Mouse (Mus musculus): ENCODE measurements around the gene Gm44965. TPM values are rescaled to one million over a fixed set of nuclear protein-coding genes. Genes with fewer than 3 reads are reported as not detected.
A peak's percentile ranks its signal among the peaks of the same experiment; 100 is the strongest.

Gene Gm44965
- total RNA-seq (2022), result 1 to 10 TPM in 1 of 4 experiments, not detected in 3; 1.6 TPM

DNA sequence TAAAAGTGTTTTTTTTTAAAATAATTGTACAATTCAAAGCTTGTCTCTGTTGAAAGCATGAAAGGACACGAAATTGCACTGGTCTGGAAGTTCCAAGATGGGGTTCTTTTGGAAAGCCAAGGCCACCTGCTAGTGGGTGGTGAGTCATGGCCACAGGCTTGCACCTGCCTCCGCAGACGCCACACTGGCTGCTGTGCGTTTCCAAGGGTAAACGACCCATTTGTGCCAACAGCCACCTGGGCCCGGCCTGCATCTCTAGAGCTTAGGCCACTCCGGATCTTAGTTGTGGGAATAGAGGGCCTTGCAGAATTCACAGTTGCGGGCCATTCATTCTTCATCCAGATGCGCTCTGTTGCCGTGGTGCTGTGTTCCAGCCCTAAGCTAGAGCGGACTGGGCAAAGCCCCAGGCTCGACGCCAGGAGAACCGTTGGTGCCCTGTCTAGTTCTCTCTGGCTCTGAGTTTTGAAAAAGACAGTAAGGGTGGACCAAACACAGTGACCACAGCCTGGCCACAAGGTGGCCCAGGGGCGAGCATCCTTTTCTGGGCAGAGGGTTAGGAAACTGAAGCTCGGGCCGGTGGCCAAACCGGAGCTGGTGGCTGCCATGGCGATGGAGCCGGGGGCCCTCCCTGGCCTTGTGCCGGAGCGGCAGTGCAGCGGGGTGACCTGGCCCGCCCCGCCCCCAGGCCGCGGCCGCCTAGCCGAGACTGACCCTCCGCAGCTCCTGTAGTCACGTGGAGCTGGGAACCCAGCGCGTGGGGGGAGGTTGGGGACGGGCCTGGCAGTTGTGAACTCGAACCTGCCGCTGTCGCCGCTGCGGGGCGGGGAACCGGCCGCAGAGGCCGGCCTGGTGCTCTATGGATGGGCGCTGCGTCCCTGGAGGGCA lies at the start of gene Gm44965, which contains the start of gene Repin1:
Gene Gm44965, plus strand, starts transcription at position 784 of the 885 bp plus-strand sequence.
Gene Repin1, plus strand, starts transcription at position 726 of the 885 bp plus-strand sequence.
- peak; percentile 91 to 92 for DNase-seq (ENCODE audit: low spot score in 2 of 2)

DNA sequence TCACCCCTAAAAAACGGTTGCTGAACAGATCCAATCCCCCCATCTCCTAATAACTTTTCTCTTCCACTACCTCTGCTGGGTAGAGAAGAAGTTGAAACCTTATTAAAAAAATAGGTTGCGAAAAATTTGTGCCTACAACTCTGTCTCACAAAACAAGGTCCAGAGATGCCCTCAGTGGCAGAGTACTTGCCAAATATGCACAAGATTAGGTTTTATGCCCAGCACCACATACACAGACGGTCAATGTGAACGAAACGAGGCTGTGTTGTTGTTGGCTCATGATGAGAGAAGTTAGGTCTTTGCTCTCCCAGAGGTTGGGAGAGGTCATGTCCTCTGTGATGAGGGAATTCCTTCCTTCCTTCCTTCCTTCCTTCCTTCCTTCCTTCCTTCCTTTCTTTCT lies 48.5 kb upstream of the Gm44965 start:
- no peak for DNase-seq (ENCODE audit: low spot score in 2 of 2)

DNA sequence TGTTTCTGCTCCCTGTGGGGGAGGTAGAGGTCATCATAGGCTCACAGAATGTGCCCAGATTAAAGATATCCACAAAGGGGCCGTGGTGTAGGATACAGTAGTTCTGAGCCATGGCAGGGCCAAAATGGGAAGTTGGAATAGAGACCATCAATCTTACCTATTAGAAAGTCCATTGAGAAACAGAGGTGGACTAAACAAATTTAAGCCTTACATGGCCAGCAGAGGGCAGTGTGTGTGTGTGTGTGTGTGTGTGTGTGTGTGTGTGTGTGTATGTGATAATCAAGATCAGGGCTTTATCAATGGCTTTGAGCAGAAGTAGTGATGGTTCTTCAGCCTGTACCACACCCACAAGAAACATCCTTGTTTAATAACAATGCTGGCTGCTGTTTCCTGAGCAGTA lies 47.5 kb upstream of the Gm44965 start:
- DNase-seq (ENCODE audit: low spot score in 2 of 2), result no peak

DNA sequence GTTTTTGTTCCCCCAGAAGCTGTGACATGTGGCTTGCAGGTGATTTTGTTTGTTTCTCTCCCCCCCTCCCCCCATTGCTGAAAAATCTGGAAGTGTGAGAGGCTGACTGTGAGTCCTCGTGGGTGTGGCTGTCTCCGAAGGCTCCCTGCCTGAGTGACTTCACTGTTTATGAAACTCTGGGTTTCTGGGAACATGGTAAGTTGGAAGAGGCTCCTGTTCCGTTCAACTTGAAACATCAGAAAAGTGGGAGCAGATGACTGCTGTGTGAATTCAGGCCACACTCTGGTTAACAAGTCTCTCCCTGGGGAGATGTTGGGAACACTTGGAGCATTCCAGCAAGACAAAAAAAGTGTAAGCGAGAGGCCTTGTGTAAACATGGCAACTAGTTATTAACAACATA lies 46.9 kb upstream of the Gm44965 start:
- no peak for DNase-seq (ENCODE audit: low spot score in 2 of 2)

DNA sequence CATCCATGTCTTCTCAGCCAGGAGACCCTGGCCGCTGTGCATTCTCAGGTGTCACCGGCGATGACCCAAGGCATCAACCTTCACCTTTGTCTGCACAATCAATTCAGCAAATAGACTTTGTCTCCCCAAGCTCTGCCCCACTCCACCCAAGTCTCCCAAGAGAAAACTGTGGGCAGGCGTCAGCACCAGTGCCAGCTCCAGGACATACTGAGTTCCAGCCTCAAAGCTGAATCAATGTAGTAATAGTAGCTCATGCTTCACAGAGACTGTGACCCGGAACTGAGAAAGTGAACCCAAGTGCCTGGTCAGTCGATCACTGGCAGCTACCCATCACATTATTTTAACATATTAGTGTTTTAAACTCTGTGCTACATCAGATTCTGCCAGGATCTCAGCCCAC lies 45.4 kb upstream of the Gm44965 start:
- no peak for DNase-seq (ENCODE audit: low spot score in 2 of 2)

DNA sequence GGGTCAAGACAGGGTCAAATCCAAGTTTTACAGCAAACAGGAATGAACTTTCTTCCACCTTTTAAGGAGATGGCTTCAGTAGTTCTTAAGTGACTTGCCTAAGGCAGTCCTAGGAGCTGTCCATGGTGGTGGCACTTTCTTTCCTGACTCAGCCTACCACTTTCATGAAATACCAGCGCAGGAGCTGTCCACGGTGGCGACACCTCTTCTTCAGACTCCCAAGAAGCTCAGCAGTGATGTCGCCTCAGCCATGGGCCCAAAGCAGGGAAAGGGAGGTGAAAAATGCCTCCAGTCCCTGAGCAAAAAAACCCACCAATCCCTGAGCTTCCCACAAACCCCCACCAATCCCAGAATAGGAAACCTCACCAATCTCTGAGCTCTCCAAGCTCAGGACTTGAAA lies 40.8 kb upstream of the Gm44965 start:
- no peak for DNase-seq (ENCODE audit: low spot score in 2 of 2)

DNA sequence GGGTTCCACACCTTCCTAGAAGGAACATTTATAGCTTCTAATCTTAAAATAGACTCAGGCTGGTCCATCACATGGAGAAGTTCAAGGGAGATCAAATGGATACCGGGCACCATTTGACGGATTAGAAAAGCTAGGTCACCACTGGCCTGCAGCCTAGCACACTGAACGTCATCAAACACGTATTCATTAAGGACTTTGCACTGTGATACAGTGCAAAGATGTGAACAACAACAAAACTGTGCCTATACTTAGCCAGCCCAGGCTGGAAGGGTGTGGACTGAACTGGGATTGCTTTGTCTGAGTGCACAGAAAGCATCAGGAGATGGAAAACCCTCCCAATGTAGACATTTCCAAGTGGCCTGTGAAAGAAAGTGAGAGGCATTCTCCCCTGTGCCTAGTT lies 39.9 kb upstream of the Gm44965 start:
- no peak for DNase-seq (ENCODE audit: low spot score in 2 of 2)

DNA sequence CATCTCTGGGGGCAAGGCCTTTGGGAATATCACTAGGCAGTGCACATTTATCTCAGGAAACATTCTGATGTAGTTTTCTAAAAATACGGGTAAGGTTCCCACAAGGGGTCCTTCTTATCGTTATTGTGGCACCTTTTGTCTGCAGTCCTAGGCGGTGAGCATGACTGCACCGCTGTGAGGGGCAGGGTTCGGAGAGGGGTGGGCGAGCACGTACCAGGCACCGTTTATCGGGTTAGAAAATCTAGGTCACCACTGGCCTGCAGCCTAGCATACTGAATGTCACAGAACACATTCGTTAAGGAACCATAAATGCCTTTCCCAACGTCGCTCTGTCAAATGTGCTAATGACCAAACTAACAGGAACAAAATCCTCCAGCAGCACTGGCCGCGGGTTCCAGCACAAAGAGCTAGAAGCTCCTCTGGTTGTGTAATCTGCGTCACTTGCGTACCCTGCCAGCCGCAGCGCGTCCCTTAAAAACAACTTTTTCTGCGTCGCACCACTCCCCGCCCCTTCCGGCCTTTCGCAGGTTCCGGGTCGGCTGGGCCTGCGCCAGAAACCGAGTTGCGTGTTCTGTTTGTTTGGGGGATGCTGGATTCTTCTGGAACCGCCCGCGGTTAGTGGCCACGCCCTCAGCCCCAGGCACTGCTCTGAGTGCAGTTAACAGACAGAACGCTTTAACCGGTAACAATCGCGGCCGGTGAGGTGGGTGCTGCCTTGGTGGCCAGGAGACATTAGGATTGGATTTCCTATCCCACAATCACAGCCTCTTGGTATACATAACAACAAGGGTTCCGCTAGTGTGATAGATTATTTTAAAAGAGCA lies 39.2 kb upstream of the Gm44965 start, which contains the start of gene Lrrc61:
Gene Lrrc61, plus strand, starts transcription at position 517 of the 824 bp plus-strand sequence.
- DNase-seq (ENCODE audit: low spot score in 2 of 2), result peak; percentile 97 to 98

DNA sequence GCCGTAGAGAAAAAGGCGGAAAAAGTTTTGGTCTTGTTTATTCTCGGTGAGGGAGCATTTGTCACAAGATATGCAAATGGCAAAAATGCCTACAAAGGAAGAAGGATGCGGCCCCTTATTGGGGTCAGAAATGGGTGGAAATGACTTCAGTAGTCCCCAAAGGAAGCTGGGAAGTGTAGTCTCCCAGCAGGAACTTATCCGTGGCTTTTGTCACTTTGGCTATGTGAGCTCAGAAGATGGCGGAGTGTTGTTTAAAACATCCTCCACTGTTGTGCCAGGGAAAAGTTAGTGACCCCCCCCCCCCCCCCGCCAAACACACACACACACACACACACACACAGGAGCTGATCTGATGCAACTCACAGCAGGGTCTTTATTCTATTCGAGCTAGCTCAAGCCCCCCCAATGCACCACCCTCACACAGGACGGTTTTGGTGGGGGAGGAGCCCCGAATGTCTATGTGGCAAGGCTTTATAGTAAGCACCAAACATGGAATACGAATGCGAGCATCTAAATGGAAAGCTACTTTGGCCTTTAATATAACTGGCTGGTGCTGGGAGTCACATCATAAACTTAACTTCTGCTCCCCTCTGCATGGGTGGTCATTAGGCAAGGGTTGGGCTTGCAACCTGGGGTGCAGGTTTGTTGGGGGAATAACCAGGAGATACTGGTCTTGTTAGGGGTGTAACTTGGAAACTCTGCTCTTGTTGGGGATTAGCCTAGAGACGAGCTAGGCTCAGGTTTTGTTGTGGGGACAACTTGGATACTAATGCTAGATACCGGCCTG lies 38.4 kb upstream of the Gm44965 start:
- peak; percentile 37 to 71 for DNase-seq (ENCODE audit: low spot score in 2 of 2)

DNA sequence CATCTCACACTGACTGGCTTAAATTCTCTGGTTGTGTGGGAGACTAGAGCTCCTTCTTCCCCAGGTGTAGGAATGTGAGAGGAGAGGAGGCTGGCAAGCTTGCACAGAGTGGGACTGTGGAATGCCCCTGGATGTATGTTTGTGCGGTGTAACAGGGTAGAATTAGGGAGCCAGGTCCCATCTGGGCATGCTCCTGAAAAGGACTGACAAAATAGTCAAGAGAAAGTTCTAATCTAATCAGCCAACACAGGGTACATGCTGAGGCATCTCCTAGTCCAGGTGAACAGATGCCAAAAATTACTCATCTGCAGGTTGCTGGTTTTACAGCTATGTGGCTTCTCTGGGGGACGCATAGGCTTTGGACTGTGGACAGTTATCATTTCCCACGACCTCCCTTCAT lies 37.8 kb upstream of the Gm44965 start:
- no peak for DNase-seq (ENCODE audit: low spot score in 2 of 2)

DNA sequence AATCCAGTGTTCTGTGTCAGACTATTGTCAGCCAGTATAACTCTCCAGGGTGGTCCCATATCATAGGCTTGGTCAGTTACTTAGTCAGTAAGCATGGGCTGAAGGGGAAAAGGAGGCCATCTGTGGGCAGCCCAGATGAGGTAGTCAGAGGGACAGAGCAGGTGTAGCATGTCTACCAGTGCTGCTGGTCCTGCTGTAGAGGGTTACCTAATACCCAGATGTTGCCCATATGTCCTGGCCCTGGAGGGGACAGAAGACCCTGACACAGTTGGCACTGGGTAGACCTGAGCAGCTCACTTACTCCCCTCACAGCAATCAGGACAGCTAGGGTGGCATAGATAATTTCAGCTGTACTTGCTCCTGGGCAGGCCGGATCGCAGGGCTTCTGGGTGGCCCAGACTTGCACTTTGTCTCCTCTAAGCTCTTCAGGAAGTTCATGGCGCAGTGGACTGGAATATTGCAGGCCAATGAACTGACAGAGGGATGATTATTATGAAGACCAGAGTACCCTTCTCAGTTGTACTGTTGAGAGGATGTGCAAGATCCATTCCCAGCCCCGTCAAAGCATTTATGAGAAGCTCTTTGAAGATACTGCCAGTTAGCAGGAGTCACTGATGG lies 27.9 kb upstream of the Gm44965 start:
- no peak for DNase-seq (ENCODE audit: low spot score in 2 of 2)

DNA sequence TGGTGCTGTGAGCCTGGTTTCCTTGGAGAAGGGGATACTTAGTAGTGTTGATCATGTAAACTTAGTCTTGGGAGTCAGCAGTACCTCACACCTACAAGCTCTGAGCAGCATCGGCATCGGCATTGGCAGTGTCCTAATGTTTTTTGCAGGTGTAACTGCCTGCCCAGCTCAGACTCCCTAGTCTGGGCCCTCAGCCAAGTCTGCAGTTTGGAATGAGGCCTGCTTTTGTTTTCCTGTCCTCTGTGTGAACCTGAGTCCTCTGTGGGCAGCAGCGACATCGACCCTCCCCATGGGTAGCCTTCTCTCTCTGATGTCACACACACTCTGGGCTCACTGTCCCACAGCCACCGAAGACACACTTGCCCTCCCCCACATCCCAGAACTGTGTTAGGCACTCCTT lies 27.4 kb upstream of the Gm44965 start:
- DNase-seq (ENCODE audit: low spot score in 2 of 2), result no peak

DNA sequence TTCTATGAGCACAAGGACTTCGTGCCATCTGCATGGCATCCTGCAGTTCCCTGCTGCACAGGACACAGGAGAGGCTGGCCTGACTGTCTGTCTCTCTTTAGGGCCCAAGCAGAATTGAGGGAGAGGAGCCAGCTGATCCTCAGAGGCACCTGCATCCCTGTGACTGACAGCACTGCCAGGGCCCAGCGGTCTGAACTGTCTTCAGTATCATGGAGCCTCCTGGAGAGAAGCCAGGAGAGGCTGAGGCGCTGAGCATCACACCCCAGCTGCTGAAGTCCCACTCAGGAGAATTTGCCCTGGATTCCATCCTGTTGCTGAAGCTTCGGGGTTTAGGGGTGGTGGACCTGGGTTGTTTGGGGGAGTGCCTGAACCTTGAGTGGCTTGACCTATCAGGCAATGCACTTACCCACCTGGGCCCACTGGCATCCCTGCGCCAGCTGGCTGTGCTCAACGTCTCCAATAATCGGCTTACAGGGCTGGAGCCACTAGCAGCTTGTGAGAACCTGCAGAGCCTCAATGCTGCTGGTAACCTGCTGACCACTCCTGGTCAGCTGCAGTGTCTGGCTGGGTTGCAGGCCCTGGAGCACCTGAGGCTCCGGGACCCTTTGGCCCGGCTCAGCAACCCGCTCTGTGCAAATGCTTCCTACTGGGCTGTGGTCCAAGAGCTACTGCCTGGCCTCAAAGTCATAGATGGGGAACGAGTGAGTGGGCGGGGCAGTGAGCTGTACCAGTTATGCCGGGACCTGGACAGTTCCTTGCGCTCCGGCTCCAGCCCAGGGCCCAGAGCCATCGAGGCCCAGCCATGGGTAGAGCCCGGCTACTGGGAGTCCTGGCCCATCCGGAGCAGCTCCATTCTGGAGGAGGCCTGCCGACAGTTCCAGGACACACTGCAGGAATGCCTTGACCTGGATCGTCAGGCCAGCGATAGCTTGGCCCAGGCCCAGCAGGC lies 25.4 kb upstream of the Gm44965 start:
- no peak for DNase-seq (ENCODE audit: low spot score in 2 of 2)

DNA sequence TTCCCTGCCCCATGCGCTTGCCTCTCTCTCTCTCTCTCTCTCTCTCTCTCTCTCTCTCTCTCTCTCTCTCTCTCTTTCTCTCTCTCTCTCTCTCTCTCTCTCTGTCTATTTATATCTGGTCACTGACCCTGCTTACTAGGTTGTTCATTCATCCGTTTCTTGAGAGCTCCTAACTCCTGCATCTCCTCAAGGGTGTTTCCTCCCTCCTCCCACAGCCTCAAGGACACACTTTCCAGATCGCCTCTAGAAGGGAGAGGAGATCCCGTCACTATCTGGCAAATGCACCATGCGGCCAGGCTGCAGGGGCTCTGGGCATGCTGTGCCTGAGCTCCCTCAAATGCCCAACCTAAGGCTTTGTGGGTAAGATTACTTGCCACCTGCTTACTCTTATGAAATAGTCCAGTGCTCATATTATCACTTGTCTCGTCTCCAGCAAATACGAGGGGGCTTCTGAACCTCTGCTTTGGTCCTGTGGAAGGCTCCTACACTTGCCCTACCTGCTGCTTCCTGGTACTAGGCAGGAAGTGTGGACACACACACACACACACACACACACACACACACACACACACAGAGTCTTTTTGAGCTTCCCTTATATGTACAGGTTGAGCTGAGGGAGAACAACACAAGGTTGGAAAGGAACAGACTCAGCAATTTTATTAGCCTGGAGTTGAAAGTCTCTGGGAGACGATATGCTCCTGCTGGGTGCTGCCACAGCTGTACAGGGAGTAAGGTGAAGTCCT lies 24.5 kb upstream of the Gm44965 start:
- no peak for DNase-seq (ENCODE audit: low spot score in 2 of 2)

DNA sequence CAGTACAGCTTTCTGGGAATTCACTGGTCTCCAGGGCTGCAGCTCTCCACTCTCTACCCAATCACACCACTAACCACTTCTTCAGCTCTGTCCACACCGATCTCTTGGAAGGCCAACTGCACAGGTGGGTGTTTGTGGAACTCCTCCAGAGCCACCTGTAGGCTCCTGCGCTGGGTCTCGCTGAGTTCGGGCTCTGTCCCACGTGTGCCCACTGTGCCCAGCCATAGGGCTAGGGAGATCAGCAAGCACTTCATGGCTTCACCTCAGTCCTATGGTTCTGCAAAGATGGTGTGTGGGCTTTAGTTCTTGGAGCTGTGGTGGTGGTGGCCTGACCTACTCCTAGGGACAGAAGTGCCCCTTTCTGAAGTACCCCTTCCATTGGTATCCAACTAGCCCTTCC lies 21.7 kb upstream of the Gm44965 start:
- DNase-seq (ENCODE audit: low spot score in 2 of 2), result no peak

DNA sequence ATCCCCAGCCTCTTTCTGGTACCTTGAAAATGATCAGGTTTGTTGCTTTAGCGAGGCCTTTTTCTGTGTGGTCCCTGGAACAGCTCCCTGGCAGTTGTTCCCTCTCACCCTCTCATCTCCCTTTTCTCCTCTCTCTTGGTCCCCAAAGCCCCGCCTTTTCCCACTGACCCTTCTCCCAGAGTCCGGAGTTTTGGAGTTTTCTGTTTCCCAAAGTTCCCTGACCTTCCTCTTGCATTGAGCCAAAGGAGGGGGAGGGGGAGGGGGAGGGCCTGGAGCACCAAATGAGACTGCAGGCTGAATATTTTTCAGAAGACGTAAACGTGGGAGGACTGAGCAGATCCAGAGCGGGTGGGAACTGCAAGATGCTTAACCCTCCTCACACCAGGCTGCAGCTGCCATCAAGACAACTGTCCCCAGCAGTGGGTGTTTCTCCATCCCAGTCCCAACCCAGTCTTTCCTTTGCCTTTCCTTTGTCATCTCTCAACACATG lies 21.1 kb upstream of the Gm44965 start, which contains the start of gene Rarres2:
Gene Rarres2, minus strand, starts transcription at position 218 of the 490 bp plus-strand sequence.
- no peak for DNase-seq (ENCODE audit: low spot score in 2 of 2)

DNA sequence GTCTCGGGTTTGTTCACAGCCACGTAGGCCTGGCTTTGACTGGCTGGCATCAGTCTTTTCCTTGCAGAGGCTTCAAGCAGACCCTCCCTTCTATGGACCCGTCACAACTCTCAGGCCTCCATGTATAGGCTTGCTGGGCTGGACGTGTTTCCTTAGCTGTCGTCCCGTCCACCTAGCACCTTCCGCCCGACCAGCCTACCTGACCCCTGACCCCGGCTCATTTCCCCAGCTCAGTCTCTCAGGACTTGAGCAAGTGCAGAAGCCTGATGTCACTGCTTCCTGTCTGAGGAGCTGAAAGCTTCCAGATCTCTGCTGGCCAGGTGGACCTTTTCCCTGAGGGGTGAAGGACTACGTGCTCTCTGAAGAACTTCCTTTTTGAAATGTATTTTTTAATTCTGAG lies 20.5 kb upstream of the Gm44965 start:
- DNase-seq (ENCODE audit: low spot score in 2 of 2), result no peak

DNA sequence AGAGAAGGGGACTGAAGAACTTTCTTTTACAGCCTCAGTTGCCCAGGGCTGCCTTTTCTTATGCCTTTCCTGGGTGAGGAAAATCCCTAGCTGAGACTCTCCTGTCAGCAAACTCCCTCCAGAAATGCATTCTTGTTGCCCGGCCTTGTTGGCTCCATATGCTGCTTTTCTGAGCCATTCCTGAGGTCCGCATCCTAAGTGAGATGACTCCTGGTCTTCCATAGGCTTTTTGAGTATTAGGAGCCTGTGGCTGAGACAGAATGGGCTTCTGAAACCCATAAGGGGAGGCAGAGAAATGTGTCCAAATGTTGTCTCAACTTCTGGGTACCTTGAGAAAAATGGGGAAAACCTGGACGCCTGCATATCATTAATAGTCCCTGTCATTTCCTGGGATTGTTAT lies 19.8 kb upstream of the Gm44965 start:
- no peak for DNase-seq (ENCODE audit: low spot score in 2 of 2)

DNA sequence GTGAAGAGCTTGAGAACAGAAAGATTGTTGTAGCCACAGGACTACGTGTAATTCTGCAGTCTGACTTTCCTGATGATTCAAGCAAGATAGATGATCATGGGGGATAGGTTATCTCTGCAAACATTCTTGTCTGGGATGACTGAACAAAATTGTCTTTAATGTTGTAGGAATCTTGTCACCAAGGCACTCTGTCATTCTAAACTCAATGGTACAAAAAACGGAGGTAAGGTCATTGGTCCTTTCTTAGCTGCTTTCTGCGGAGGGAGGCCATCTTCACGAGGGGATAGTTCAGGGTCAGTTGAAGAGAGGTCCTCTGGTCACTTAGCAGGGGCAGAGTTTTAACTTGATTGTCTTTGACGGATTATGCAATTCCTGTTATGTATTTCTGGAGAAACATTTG lies 15.0 kb upstream of the Gm44965 start:
- no peak for DNase-seq (ENCODE audit: low spot score in 2 of 2)

Measured in left cerebral cortex, adult 8-10 months (tissue).